ENCODE assay signal across 10 mouse cellular contexts in the genomic region with DNA sequence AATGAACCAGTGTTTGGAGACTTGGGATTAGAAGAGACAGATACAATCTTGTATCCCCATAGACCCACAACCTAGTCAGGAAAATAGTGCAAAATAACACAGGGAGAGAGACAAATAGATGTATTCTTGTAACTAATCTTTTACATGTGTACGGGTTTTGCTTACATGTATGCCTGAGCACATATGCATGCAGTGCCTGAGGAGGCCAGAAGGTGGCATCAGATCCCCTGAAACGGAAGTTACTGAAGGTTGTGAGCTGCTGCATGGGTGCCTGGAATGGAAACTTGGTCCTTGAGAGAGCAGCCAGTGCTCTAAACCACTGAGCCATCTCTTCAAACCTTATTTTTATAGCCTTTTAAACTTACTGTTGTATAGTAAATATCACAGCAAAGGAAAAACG. TPM values are rescaled to one million over a fixed set of nuclear protein-coding genes. Genes with fewer than 3 reads are reported as not detected.
DNase-seq lines count a peak whose midpoint lies in the region; ATAC-seq lines count a peak whose summit lies in the region.
"Had no signal": no experiment of that assay in that cellular context is flagged by ENCODE, and none has a peak within 500 bp of the region (broad histone marks: within the 10 kb centered on the region; RNA-seq: fewer than 3 reads in every experiment).

No protein-coding gene starts in this region.

- no peak overlapping the region for H3K4me2 ChIP-seq in kidney, embryonic 15.5 days
- H3K4me2 ChIP-seq: heart, embryonic 13.5 days; liver, embryonic 13.5 days had no signal

- no peaks in the 10 kb centered on the region for H3K4me1 ChIP-seq in kidney, embryonic 15.5 days
- H3K4me1 ChIP-seq: liver, embryonic 13.5 days had no signal

- H3K4me3 ChIP-seq in kidney, embryonic 15.5 days (replicated peaks), result no peak overlapping the region
- H3K4me3 ChIP-seq: heart, embryonic 13.5 days; liver, embryonic 13.5 days had no signal

- peak; percentile 28 for DNase-seq in kidney, adult 18-20 months
- DNase-seq in 416B (ENCODE audit: low read depth) (peak; percentile 62), ES-CJ7 (ENCODE audit: low read depth, low spot score) (peak; percentile 72)
- peak; percentile 47 to 50 for DNase-seq in kidney, postnatal 4 days
- no peak for DNase-seq in ovary, postnatal 36 days (ENCODE audit: low spot score)
- DNase-seq in adrenal gland, adult 8-10 months, result no peak
- no peak for DNase-seq in gastrocnemius, postnatal 14 days
- DNase-seq: liver, embryonic 13.5 days had no signal

- H3K36me3 ChIP-seq in kidney, embryonic 15.5 days, result peaks cover 66% of the 10 kb centered on the region
- H3K36me3 ChIP-seq: liver, embryonic 13.5 days had no signal

- H3K27ac ChIP-seq in kidney, embryonic 15.5 days, result no peak overlapping the region
- H3K27ac ChIP-seq: heart, embryonic 13.5 days; liver, embryonic 13.5 days had no signal

- H3K9ac ChIP-seq in kidney, embryonic 15.5 days, result no peak overlapping the region
- H3K9ac ChIP-seq: heart, embryonic 13.5 days; liver, embryonic 13.5 days had no signal

- H3K9me3 ChIP-seq in kidney, embryonic 15.5 days (replicated peaks), result no peaks in the 10 kb centered on the region
- H3K9me3 ChIP-seq: heart, embryonic 13.5 days; liver, embryonic 13.5 days had no signal

- H3K27me3 ChIP-seq in kidney, embryonic 15.5 days, result no peaks in the 10 kb centered on the region
- H3K27me3 ChIP-seq: heart, embryonic 13.5 days; liver, embryonic 13.5 days had no signal

- ATAC-seq in kidney, embryonic 15.5 days (replicated peaks; ENCODE audit: low FRiP score), result no peak

- intact Hi-C loops in gastrocnemius, postnatal 14 days (cut with DNase I; ENCODE audit: low total_unique reads), result no loop called here

- 78% methylated on average over 3 of the region's 3 CpGs for WGBS in kidney, embryonic 15.5 days

RNA-seq across cellular contexts. Expression of gene Ttl, which starts 12.6 kb away (rescaled TPM):
- 15.1 and 17.9 TPM in 2 replicates for polyA plus RNA-seq in kidney, embryonic 15.5 days (2015; fragmentation: Nextera tagmentation; extraction: Ambion mirVana)
- 10 to 100 TPM; 10.6 to 14.2 (median 12.1) TPM for total RNA-seq in adrenal gland, adult 8-10 months (2022)
- total RNA-seq in gastrocnemius, postnatal 14 days (2021), result 1 to 10 TPM; 5.6 to 7.3 TPM

RNA-seq across cellular contexts. Expression of gene Polr1b, which starts 22.5 kb away (rescaled TPM):
- polyA plus RNA-seq in kidney, embryonic 15.5 days (2015; fragmentation: Nextera tagmentation; extraction: Ambion mirVana), result 33.1 and 36.1 TPM in 2 replicates
- 10 to 100 TPM; 17.6 to 23.3 (median 20.6) TPM for total RNA-seq in adrenal gland, adult 8-10 months (2022)
- 10 to 100 TPM in 1 of 2 experiments, 1 to 10 TPM in 1; 9.0 to 10.0 TPM for total RNA-seq in gastrocnemius, postnatal 14 days (2021)

RNA-seq across cellular contexts. Expression of gene Vinac1, which starts 30.3 kb away (rescaled TPM):
- polyA plus RNA-seq in kidney, embryonic 15.5 days (2015; fragmentation: Nextera tagmentation; extraction: Ambion mirVana), result 0.04 and 0.06 TPM in 2 replicates
- total RNA-seq in adrenal gland, adult 8-10 months (2022), result under 1 TPM in 2 of 4 experiments, not detected in 2; 0.05 to 0.17 TPM
- total RNA-seq in gastrocnemius, postnatal 14 days (2021), result under 1 TPM in 1 of 2 experiments, not detected in 1; 0.04 TPM
- polyA plus RNA-seq: liver, embryonic 13.5 days had no signal

RNA-seq across cellular contexts. Expression of gene Chchd5, which starts 51.2 kb away (rescaled TPM):
- 22.9 and 26.8 TPM in 2 replicates for polyA plus RNA-seq in kidney, embryonic 15.5 days (2015; fragmentation: Nextera tagmentation; extraction: Ambion mirVana)
- 10 to 100 TPM; 23.5 to 27.8 (median 24.9) TPM for total RNA-seq in adrenal gland, adult 8-10 months (2022)
- 1 to 10 TPM; 7.9 to 9.1 TPM for total RNA-seq in gastrocnemius, postnatal 14 days (2021)

Comparison
In these comparisons a context has a peak if more than half of its experiments do, and no peak if none do; other contexts are left out.
1. DNase-seq: peak in kidney, adult 18-20 months (single experiment), 416B (single experiment), ES-CJ7 (single experiment) and kidney, postnatal 4 days (2 of 2); none in ovary, postnatal 36 days (single experiment), adrenal gland, adult 8-10 months (single experiment) and gastrocnemius, postnatal 14 days (single experiment).